Mouse (Mus musculus): ENCODE measurements around the gene Rheb.

Rheb gene

GRCm38 (mm10) chr5:24782957-24783356 lies 59.5 kb downstream of the Rheb start:
- DNase-seq = no peak

- DNase-seq = no peak
Measured at GRCm38 (mm10) chr5:24781048-24781447, 61.4 kb downstream of the Rheb start.

GRCm38 (mm10) chr5:24779881-24780512 lies 62.4 kb downstream of the Rheb start:
- no peak for DNase-seq

GRCm38 (mm10) chr5:24779321-24779720 lies 63.1 kb downstream of the Rheb start:
- DNase-seq = no peak

GRCm38 (mm10) chr5:24778843-24779140 lies 63.6 kb downstream of the Rheb start:
- no peak for DNase-seq

- DNase-seq = no peak
Measured at GRCm38 (mm10) chr5:24778082-24778842, 64.2 kb downstream of the Rheb start.

- no peak for DNase-seq
Measured at GRCm38 (mm10) chr5:24776681-24777080, 65.7 kb downstream of the Rheb start.

- DNase-seq = peak in 1 of 2 experiments; percentile 18
Measured at GRCm38 (mm10) chr5:24774549-24774948, 67.9 kb downstream of the Rheb start.

GRCm38 (mm10) chr5:24757816-24758215 lies 84.6 kb downstream of the Rheb start, which contains the start of gene Crygn:
Crygn (minus strand) TSS chr5:24758008.
- DNase-seq = no peak

- no peak for DNase-seq
Measured at GRCm38 (mm10) chr5:24756931-24757330, 85.5 kb downstream of the Rheb start.

Data from lung, postnatal 4 days (tissue).